Mouse (Mus musculus) mouse embryonic stem cell (cell line): ENCODE measurements around the gene Ptgds.

Experiments used
- in situ Hi-C, 2 experiments: fragments of 300-500 bp; cut with MboI; formaldehyde crosslinking; loops; 1 replicate in 1 of 2; 3 replicates in 1 of 2; pipeline ENCODE4 v1.14.3; 2019 to 2020; ENCODE audit warnings: low sequenced_read_pairs in 2 of 2, low pct_unique_long_range_greater_than_20kb in 1 of 2, mixed read lengths in 1 of 2; ENCODE audit not compliant: unreplicated experiment in 1 of 2

Ptgds gene

DNA sequence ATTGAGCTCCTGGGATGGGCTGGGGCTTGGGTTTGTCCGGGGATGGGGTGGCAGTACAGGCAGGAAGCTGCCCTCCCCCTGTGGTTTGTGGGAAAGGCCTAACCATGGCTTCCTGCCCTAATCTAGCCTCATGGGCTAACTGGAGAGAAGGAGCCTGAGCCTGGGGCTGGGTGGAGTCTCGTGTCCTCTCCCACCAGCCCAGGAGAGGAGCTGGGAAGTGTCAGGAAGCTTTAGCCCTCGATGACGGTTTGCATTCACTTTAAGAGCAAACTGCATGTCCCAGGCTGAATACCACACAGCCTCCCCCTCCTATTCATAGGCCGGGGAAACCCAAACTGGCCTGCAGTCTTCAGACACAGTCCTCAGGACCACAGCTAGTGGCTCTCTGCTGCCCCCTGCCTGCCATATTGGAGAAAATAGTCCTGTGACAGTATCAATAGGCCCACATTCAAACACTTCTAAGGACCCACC, 43.1 kb downstream of the Ptgds start:
- in situ Hi-C loops: no loop called here

DNA sequence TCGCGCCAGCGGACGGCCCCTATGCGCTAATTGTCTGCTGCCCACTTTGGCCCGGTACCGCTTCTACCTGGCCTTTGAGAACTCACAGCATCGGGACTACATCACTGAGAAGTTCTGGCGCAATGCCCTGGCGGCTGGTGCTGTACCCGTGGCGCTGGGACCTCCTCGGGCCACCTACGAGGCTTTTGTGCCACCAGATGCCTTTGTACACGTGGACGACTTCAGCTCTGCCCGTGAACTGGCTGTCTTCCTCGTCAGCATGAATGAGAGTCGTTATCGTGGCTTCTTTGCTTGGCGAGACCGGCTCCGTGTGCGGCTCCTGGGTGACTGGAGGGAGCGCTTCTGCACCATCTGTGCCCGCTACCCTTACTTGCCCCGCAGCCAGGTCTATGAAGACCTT, 44.4 kb downstream of the Ptgds start:
- in situ Hi-C loops: no loop called here

DNA sequence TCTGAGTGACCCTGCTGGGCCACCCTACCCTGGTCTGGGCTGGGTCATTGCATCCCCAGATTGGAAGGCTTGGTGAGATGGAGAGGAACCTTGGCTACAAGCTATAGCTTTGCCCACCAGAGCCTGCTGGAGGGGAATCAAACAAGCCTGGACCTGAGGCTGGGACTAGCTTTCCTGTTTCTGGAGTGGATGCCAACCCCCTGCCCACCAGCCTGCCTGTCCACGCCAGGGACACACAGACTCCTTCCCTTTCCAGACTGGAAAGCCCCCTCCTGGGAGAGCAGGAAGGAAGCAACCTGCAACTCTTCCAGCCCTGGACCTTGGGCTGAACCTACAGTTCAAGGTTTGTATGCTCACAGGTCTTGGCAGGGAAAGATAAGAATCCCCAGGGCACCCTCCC, 46.2 kb downstream of the Ptgds start:
- in situ Hi-C loops: no loop called here

DNA sequence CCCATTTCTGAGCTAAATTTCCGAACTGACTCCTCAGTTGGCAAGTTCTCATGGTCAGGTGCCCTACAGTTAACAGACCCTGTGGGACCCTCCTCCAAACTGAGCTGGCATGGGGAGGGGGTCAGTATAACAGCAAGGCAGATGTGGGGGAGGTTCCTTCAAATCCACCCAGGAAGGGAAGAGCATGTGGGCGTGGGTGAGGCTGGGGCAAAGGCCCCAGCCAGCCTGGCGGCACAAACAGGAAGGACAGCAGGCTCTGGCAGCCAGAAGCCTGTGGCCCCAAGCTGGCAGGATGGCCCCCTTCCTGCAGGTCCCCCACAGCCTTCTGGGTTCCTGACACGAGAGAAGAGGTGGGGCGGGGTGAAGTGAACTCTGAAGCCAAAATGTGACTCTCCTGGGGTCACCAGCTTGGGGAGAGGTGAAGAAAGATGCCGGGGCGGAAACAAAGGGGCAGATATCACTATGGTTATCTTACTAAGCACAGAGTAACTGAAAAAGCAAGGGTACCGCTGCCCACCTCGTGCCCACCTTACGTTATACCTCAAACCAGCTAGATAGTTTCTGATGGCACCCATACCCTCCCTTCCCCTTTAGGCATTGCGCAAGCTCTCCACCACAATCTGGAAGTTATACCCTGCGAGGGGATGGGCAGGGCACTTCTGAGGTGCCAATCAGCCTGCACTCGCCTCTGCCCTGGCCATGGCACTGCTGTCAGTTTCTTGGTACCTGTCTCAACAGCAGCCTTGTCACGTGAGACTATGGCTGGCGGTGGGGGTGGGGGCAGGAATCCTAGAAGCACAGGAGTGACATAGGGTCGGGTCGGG, 47.0 kb downstream of the Ptgds start, which contains the start of gene Fut7:
TSS of gene Fut7 (plus strand) at position 681 of the 824 bp plus-strand sequence.
- in situ Hi-C loops: no loop called here

DNA sequence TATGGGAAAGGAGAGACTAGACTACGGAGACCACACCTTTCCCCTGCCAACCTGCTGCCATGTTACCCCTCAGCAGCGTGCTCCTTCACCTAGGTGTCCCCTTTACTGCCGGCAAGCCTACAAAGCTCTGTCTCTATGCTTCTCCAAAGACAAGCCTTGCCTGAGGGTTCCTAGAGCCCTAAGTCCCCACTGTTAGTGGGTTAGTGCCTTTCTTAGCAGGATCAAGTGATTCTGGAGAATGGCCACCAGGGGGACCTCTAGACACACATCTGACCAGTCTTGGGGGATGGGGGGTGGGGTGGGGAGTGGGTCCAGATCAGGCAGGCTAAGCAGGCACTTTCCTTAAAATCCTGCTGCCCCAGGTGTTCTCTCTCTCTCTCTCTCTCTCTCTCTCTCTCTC, 48.0 kb downstream of the Ptgds start:
- in situ Hi-C loops: no loop called here

DNA sequence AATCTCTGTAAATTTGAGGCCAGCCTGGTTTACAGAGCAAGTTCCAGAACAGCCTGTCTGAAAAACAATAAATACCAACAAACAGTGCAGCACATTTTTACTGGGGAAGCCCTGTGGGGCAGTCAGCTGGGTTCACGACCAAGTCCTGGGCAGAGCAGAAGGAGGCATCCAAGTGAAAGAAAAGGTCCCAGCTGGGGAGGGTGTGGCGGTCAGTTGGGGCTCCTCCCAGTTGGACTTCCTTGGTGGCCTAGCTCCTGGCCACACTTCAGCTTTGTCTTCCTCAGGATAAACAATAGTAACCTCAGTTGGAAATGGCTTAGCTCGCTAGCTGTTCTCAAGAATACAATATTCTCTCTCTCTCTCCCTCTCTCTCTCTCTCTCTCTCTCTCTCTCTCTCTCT, 52.4 kb downstream of the Ptgds start:
- in situ Hi-C loops: no loop called here
